Mouse (Mus musculus) left cerebral cortex, postnatal 25 days (tissue): Measurements from ENCODE around the gene Banp. TPM values are rescaled to one million over a fixed set of nuclear protein-coding genes. Genes with fewer than 3 reads are reported as not detected.

ENCODE experiments used
- DNase-seq, 2 experiments: peaks; one replicate each; pipeline ENCODE4 v3.0.0; 2022; ENCODE audit warnings: low spot score in 2 of 2, mixed read lengths in 1 of 2
- intact Hi-C: fragments of 180-260 bp; cut with DNase I; formaldehyde crosslinking; loops from one replicate; pipeline ENCODE4 v1.15.1; 2025
- total RNA-seq, 2 experiments: library from RNA; stranded (reverse); gene quantifications; 2 replicates each; pipeline ENCODE4 v1.2.3; 2021

The Banp gene
- total RNA-seq, 2 experiments from 2014 or later = 36.5 to 58.6 TPM

DNA sequence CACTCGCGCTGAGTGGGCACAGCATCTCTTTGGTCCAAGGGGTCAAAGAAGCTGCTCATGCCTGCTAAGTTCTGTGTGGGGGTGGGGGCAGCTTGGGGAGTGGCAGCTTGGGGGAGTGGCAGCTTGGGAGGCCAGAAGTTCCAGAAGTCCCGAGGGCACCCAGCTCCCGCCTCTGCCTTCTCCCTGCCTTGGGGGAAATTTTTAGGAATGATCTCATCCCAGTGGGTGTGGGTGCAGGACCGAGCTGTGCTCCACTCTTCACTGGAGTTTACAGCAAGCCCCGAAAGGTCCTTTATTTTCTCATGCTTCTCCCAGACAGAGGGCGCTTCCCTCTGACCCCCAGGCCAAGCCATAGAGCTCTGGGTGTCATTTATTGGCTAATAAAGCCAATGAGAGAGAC lies 87.7 kb downstream of the Banp start:
- no peak for DNase-seq

DNA sequence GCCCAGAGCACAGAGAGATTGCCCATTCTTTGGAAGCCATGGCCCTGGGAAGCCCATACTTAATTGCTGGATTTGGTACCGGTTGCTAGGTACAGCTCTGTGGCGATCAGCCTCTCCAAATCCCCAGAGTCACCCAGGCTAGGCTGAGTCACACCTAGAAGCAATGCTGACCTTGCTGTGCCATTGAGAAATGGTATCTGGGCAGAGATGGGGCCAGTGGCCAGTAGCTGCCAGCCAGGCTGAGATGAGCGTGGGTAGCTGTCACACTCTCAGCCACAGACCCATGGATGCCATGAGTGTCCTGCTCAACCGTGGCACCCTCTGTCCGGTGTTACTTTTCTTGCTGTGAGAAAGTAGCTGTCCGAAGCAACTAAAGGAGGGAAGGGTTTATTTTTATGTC lies 88.5 kb downstream of the Banp start:
- intact Hi-C loops = no loop called here
- no peak for DNase-seq

More for the DNA sequence above, 87.7 kb downstream of the Banp start:
- intact Hi-C loops = no loop called here

DNA sequence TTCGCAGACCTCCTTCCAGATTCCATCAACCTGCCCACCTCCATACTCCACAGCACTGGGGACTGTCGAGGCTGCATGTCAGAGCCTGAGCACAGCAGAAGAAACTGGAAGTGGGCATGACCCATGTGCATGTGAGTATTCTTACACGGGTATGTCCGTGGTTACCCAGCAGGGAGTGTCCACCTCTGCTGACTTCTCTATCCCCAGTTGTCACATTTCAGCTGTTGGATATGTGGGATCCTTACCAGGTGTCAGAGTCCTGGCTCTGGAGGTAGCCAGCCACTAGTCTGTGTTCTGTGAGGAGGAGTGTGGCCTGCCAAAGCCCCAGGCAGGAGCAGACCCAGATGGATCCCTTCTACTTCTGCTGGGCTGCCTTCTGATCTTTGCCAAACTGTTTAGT lies 89.9 kb downstream of the Banp start:
- intact Hi-C loops = no loop called here
- no peak for DNase-seq

DNA sequence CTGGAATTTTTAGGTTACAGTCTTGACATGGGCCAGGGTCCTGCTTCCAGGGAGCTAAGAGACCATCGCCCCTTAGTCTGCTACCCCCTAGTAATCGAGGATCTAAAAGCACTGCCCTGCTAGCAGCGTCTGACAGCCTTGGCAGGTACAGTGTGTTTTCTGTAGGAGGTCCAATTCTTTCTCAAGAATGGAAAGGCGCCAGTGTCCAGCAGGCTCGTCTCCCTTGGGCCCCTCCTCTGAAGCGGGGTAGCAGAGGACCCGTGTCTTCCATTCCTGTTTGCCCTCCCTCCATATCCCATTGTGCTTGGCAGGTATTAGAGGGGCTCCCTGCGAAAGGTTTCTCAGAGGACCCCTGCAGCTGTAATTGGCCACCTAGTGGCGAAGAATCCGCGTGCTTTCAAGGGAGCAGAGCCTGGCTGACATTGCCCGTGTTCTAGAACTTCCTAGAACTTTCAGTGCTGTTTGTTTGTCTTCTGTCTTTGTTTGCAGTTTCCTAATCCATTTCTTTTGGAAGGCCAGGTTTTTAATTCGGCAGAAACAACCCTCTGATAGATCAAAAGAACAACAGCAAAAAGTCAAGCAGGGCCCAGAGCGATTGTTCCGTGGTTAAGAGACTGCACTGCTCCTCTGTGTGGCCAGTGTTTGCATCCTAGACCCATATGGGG lies 97.8 kb downstream of the Banp start:
- no peak for DNase-seq
- intact Hi-C loops = no loop called here

DNA sequence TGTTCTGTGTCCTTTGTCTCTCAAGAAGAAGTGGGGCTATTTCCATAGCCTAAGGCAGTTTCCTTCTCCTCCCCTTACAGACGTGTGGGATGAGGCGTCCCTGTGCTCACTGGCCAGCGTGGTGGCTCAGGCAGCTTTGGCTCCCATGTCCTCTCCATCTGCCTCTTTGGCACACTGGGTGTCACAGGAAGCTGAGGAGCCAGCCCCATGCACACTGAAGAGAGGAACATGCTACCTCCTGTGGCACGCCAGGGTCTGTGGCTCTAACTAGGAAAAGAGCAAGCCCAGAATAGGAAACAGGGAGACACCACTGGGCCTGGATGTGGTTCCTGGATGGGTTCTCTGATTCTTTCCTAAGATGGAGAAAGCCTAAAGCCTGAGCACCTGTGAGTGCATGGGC lies 99.7 kb downstream of the Banp start:
- intact Hi-C loops = no loop called here
- DNase-seq = no peak

DNA sequence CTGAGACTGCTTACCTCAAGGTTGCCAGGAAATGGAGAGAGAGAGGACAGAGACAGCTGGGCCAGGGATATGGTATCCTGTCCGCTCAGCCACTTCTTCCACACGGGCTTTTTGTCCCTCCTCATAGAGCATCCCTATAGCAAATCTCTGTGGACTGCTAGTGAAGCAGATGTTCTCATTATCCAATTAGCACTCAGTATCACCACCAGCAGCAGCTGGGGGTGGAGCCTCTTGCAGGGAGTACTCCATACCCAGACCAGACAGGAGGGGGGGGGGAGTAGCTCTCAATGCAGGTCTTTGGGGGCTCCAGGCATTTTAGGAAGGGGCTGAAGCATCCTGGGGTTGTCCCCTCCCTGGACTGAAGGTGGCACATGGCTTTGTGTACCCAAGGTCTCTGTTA lies 100.4 kb downstream of the Banp start:
- no peak for DNase-seq
- intact Hi-C loops = no loop called here

DNA sequence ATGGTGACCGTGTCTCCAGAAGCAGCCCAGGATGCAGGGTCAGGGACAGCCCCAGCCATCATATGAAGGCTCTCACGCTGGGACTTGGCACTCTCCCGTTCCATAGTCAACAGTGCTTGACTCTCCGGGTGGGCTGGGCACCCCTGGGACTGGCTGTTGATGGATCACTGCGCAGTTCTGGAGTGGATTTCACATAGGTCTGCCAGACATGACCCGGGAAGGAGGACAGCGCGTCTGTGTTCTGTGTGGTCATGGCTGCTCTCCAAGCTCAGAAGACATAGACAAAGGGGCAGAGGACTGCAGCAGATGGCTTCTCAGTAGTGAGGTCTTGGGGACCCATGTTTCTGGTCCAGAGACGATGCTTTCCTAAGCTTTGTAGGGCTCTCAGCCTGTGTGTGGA lies 101.1 kb downstream of the Banp start:
- intact Hi-C loops = no loop called here
- DNase-seq = no peak

DNA sequence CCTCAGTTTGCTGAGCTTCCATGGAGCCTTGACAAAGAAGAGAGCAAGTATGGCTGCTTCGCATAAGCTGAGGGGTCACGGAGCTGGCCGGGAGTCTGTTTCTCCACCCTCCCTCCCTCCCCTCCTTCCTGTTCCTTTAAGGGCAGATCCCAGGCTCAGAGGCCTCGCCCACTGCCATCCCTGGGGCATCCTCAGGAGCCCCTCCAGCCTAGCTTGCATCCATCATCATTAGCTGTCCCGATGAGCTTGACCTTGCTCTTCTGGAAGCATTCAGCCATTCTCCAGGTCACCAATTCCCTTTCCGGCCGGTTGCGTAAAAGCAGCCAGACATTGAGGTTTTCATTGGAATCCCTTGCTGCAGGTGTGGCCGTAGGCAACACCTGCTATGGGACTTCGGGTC lies 105.8 kb downstream of the Banp start:
- DNase-seq = no peak
- intact Hi-C loops = no loop called here

DNA sequence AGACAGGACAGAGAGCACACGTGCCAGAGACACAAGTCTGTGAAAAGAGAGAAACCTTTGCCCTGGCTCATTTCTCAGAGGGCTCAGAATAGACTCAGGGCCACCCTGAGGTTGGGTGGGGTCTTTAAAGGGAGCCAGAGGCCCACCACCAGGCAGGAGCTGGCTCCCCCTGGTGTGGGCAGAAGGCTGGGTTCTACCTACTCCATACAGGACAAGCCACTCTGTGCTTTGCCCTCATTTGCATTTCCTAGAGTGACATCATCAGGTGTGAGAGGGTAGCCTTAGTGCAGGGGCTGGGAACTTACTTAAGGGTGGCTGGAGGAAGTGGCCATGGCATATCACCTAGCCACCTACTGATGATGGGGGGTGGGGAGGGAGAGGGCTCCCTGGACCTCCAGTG lies 106.6 kb downstream of the Banp start:
- intact Hi-C loops = no loop called here
- no peak for DNase-seq

DNA sequence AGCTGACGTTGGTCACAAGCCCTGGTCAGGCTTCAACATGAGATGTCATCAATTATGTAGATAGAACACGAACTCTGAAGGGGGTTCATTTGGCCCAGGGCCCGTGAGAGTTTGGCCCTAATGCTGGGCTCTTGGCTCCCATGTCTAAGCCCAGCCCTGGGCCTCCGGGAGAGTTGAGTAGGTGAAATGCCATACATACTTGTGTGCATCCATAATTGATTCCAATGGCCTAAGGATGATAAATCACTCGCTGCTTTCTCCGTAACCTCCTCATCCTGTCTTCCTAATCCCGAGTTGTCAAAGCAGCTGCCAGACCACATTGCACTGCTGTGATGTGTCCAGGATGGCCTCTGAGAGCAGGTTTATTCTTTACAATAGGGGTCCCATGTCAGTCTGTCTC lies 107.3 kb downstream of the Banp start:
- intact Hi-C loops = no loop called here
- DNase-seq = no peak

DNA sequence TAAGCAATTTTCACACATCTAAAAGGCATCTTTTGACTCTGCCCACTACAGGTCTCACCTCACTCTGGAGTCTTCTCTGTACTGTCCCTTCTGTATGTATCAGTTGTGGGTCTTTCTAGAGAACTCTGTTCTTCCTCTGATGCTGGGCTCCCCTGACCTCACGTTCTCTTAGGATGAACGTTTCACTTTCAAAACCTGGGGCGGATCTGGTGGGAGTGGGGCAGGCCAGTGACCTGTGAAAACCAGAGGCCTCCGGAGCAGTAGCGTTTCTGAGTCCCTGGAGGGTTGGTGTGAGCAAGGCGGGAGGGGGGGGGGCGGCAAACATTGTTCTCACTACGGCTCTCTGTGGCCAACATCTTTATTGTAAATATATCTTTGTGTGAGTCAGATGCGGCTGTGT lies 109.0 kb downstream of the Banp start:
- intact Hi-C loops = no loop called here
- no peak for DNase-seq

DNA sequence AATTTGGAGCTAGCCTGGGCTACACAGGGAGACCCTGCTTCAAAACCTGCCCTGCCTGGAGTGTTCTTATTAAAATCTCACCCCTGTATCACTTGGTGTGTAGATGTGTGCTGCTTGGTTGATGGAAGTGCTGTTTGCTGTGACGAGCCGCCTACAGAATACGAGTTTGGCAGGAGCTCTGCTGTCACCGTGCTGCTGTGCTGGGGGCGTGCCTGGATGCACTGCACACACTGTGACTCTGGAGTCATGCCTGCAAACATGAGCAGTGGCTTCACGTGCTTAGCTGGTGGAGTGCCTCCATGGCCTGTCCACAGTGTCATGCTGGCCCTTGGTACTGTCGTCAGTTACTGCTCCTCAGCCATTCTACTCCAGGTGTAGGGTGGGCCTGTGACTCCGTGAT lies 109.4 kb downstream of the Banp start:
- intact Hi-C loops = no loop called here
- DNase-seq = peak; percentile 59 to 81

DNA sequence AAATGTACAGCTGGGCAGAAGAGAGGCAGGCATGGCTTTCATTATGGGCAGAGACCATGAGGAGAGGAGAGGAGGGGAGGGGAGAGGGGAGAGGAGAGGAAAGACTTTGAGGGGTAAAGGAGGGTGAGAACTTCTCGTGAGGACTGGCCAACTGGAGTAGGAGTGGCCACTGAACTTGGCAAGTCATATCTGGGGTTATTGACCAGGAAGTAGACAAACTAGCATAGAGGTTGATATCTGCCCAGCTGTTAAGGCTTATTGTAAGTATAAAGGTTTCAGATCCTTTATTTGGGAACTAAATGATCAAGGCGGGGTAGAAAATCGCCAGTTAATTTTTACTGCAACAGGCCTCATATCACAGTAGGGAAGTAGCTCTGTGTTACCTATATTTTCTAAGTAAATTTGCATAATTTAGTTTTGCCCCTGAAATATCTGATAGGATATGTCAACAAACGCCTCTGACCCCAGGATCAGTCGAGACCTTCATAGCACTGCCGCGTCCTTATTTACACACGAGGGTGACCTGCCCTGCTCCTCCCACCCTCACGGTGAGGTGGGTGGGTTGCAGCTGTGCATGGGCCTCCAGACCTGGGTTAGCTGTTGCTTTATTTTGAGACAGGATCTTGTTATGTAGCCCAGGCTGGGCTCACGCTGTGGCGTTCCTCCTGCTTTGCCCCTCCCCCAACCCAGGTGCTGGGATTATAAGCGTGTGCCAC lies 113.1 kb downstream of the Banp start:
- intact Hi-C loops = no loop called here

DNA sequence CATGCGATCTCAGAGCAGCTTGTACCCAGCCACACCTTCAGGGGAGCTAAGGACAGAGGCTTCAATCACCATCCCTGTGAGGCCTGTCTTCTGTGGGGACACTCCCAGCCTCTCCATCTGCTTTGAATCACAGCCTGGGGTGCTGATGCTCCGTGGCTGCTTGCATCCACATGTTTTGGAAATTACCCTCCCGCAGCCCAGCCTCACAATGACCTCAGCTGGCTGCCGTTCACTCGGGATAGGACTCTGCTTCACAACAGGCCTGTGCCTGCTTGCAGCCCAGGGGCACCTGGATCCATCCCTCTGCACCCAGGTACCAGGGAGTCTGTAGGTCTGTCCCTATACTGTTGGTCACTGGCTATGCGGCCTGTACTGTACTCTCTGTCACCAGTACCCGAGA lies 114.8 kb downstream of the Banp start:
- intact Hi-C loops = no loop called here

More for the DNA sequence above, 113.1 kb downstream of the Banp start:
- DNase-seq = no peak

DNA sequence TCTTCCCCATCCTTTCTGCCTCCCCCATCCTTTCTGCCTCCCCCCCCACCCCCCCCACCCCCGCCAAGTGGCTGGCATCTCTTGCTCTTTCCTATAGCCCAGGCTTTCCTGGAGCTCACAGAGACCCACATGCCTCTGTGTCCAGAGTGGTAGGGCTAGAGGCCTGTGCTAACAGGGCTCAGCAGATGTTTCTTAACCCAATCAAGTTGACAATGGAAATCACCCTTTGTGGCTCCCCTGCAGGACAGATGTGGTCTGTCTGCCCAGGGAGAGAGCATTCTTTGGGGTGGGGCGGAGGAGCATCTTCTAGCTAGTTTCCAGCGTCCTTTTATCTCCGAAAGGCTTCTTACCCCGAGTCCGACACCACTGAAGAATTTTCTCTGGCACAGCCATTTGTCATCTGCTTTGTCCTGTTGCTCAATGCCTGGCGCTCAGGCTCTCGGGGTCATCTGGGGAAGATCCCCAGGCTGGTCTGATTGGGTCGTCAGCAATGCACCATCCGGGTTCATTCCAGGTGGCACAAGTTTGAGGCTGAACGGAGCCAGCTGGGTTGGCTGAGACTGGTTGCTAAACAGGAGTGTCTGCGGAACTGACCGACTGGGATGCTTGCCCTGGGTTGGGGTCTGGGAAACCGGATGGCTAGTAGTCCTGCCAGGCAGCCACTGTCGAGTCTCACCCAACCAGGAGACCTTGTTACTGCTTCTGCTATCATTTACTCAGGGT lies 118.4 kb downstream of the Banp start:
- intact Hi-C loops = no loop called here
- DNase-seq = no peak

More for the DNA sequence above, 114.8 kb downstream of the Banp start:
- no peak for DNase-seq

DNA sequence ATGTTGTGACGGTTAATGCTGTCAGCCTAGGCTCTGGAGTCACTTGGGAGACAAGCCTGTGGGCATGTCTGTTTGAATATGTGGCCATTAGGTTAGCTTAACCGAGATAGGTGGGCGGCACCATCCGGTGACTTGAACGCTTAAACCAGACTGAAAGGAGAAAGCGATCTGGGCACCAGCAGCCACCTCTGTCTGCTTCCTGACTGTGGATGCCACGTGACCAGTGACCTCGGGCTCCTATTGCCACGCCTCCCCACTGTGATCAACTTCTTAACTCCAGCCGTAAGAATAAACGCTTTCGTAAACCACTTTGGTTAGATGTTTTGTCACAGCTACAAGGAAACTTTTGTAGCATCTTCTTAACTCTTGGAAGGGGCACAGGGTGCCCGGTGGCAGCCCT lies 119.1 kb downstream of the Banp start:
- intact Hi-C loops = no loop called here
- DNase-seq = no peak

DNA sequence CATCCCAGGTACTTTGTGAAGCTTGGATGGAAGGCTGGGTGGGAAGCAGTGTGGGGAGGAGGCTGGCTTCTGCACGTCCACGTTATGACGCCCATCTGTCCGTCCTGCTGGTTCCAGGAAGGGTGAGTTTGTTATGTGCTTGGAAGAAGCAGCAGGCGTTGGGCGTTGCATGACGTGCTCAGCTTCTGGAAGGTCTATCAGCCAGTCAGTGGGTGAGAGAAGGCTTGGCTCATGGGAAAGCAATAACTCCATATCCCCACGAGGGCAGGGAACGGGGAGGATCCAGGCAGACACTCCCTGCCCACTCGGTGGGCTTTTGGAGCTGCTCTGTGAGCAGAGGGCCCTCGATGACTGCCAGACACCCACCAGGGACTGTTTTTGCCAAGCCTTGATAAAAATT lies 119.7 kb downstream of the Banp start:
- peak; percentile 28 to 79 for DNase-seq
- intact Hi-C loops = no loop called here

DNA sequence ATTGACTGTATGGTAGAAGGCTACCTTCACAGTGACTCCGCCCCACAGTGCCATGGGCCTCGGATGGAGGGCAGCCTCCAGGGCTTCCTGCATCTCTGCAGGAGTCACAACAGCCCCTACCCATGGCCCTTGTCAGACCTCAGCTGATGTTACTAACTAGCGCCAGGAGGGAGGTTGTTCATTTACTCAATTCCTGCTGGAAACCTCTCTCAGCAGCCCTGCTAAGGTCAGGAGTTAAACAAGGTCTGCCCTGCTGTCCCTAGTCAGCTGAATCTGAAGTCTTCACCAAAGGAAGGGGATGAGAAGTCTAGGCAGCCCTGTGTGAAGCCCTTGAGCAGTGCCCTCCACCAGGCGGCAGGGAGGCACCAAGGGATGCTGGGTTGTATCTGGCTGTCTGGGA lies 121.6 kb downstream of the Banp start:
- intact Hi-C loops = no loop called here

DNA sequence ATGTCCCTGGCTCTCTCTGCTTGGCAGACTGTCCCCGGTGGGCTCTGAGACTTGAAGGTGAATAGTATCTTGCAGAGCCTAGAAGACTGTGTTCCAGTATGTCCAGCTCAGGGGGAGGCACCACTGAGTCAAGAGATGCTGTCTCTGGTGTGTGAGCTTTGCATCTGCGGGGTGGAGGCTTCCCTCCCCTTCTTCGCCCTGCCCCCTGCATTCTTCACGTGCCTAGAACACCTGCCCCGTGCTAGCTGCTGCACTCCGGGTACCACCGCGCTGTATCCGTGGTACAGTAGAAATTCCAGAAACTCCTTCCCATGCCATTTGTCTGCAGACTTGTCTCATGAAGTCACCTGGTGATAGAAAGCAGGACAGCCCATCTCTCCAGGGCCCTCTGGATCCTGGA lies 124.4 kb downstream of the Banp start:
- no peak for DNase-seq
- intact Hi-C loops = no loop called here

More for the DNA sequence above, 121.6 kb downstream of the Banp start:
- DNase-seq = no peak

DNA sequence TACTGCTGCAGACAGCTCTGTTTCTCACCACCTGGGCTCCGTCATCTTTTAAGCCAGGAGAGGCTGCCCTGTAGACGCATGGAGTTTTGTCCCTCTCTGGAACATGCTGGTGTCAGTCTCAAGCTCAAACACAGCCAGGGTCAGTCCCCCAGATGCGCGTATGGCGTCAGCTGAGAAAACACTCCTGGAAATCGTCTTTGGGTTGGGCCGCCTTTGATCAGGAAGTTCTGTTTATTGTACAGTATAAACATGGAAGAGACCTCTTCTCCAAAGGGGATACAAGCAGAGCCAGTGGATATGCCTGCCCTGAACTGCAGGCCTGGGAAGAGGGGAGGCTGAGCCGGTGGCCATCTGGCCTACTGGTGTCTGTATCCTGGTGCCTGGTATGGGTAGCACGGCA lies 124.9 kb downstream of the Banp start:
- no peak for DNase-seq
- intact Hi-C loops = no loop called here

DNA sequence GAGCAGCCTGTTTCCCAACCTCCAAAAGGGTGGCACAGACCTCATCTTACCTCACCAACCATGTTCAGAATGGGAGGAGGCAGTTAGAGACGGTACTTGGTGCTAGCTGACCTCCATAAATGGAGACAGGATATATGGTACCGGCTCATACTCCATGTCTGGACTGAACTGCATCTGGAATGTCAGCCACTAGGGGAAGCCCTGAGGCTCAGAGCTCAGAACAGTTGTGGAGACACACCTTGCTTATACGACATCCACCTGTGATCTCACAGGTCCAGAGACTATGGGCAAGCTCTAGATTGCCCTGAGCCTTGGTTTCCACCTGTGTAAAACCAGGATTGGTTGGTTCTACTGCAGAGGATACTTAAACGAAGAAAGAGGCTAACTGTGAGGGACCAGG lies 125.4 kb downstream of the Banp start:
- DNase-seq = no peak
- intact Hi-C loops = no loop called here
